Mouse (Mus musculus) left cerebral cortex, adult 11 months (tissue): ENCODE measurements at regions not wholly inside any gene's neighbourhood (a gene's known extent, or its start where the extent isn't known, plus 50 kb on each side); places are given as distances from the start of the nearest gene placed in this dataset.

Experiments
- DNase-seq: peaks from one replicate; pipeline ENCODE4 v3.0.0; 2022; ENCODE audit warnings: low spot score

- no peak for DNase-seq
These were observed 106.3 kb downstream of the D1Ertd622e start for GRCm38 (mm10) chr1:97555565-97555955.

GRCm38 (mm10) chr1:97554936-97555564 lies 106.8 kb downstream of the D1Ertd622e start:
- peak; percentile 65 for DNase-seq

GRCm38 (mm10) chr1:97553485-97554474 lies 108.1 kb downstream of the D1Ertd622e start:
- DNase-seq = no peak

- peak; percentile 60 for DNase-seq
These were observed 109.0 kb downstream of the D1Ertd622e start for GRCm38 (mm10) chr1:97552886-97553285.

- no peak for DNase-seq
These were observed 120.7 kb downstream of the D1Ertd622e start for GRCm38 (mm10) chr1:97541162-97541493.

- DNase-seq = no peak
These were observed 121.3 kb downstream of the D1Ertd622e start for GRCm38 (mm10) chr1:97540291-97541161.

- DNase-seq = peak; percentile 4
These were observed 165.0 kb downstream of the D1Ertd622e start for GRCm38 (mm10) chr1:97496915-97497314.

- DNase-seq = no peak
These were observed 182.0 kb downstream of the D1Ertd622e start for GRCm38 (mm10) chr1:97479921-97480320.
